8 mouse cellular contexts compared by ENCODE assay signal in genomic region chr2:152553774-152554423, GRCm38 (mm10). TPM values are rescaled to one million over a fixed set of nuclear protein-coding genes. Genes with fewer than 3 reads are reported as not detected.
DNase-seq lines count a peak whose midpoint lies in the region; ATAC-seq and TF ChIP-seq lines count a peak whose summit lies in the region.

No protein-coding gene starts in this region.

- no peak overlapping the region for H3K27ac ChIP-seq in bone marrow, adult 2 months (ENCODE audit: control insufficient read depth, insufficient read depth, low read depth, low read length, poor library complexity)
- H3K27ac ChIP-seq in lung, embryonic 16.5 days (ENCODE audit: low read length), result no peak overlapping the region

- DNase-seq in fibroblast of lung, adult 2 months (ENCODE audit: low read depth), result peak; percentile 18
- DNase-seq in heart, postnatal 36 days, result peak; percentile 44 to 65
- DNase-seq in layer of hippocampus, adult 18-20 months (ENCODE audit: low spot score in 2 of 2), result peak; percentile 11 to 74
- peak; percentile 86 for DNase-seq in retina, embryonic 14.5 days (ENCODE audit: low spot score)

- H3K4me1 ChIP-seq in E14TG2a.4 (replicated peaks; ENCODE audit: low read depth, low read length), result peaks cover 10% of the 10 kb centered on the region
- no peaks in the 10 kb centered on the region for H3K4me1 ChIP-seq in bone marrow, adult 2 months (ENCODE audit: control insufficient read depth, insufficient read depth, low read length)
- H3K4me1 ChIP-seq in lung, embryonic 16.5 days (replicated peaks; ENCODE audit: control insufficient read depth, insufficient read depth, low read length), result no peaks in the 10 kb centered on the region

- intact Hi-C loops in heart, postnatal 36 days (cut with DNase I), result loop anchor here (2.0 kb wide), 1 partner anchor 47 kb away; no protein-coding TSS in a partner anchor

- peak overlapping the region; percentile 30 for H3K4me2 ChIP-seq in lung, embryonic 16.5 days (ENCODE audit: low read depth, low read length)

- H3K4me3 ChIP-seq in E14TG2a.4 (replicated peaks; ENCODE audit: low read length), result no peak overlapping the region
- H3K4me3 ChIP-seq in bone marrow, adult 2 months (replicated peaks; ENCODE audit: control insufficient read depth, low read depth, low read length), result no peak overlapping the region
- no peak overlapping the region for H3K4me3 ChIP-seq in lung, embryonic 16.5 days (ENCODE audit: low read length)

- TF ChIP-seq POLR2A in bone marrow, adult 2 months (IDR thresholded peaks at IDR 0.05; ENCODE audit: borderline replicate concordance, control insufficient read depth, low read depth, low read length), result no peak

- no peak overlapping the region for H3K9ac ChIP-seq in lung, embryonic 16.5 days (ENCODE audit: low read length)

- no peaks in the 10 kb centered on the region for H3K9me3 ChIP-seq in E14TG2a.4 (ENCODE audit: low read length)
- no peaks in the 10 kb centered on the region for H3K9me3 ChIP-seq in lung, embryonic 16.5 days (ENCODE audit: control insufficient read depth, low read length)

- H3K36me3 ChIP-seq in E14TG2a.4 (ENCODE audit: insufficient read depth, low read length), result no peaks in the 10 kb centered on the region
- no peaks in the 10 kb centered on the region for H3K36me3 ChIP-seq in lung, embryonic 16.5 days (ENCODE audit: control insufficient read depth, insufficient read depth, low read length)

- 16% methylated on average over 16 of the region's 16 CpGs for WGBS in bone marrow, adult 2 months
- 9% methylated on average over 16 of the region's 16 CpGs for WGBS in lung, embryonic 16.5 days

- peaks cover 7% of the 10 kb centered on the region; the same call in 1 of the 2 replicates for H3K27me3 ChIP-seq in E14TG2a.4 (ENCODE audit: insufficient read depth, low read length)
- no peaks in the 10 kb centered on the region; the same call in 1 of the 2 replicates for H3K27me3 ChIP-seq in lung, embryonic 16.5 days (ENCODE audit: control insufficient read depth, insufficient read depth, low read depth, low read length)

- ATAC-seq in lung, embryonic 16.5 days (ENCODE audit: low read depth), result no peak
- ATAC-seq in erythroblast, adult 5-6 weeks (replicated peaks; ENCODE audit: low FRiP score, poor library complexity, severe bottlenecking), result no peak

- TF ChIP-seq CTCF in E14TG2a.4 (conservative IDR thresholded peaks at IDR 0.05; ENCODE audit: low read length), result peak; percentile 91
- TF ChIP-seq CTCF in bone marrow, adult 2 months (IDR thresholded peaks at IDR 0.05; ENCODE audit: control insufficient read depth, insufficient read depth, low read length), result peak; percentile 42; the same call in 1 of the 2 replicates

RNA-seq across cellular contexts. Expression of gene Defb29, which starts 14.0 kb away (rescaled TPM):
- not detected in 2 replicates for polyA plus RNA-seq in bone marrow, adult 2 months (2011; ENCODE audit: insufficient read depth, insufficient read length, low replicate concordance, missing spikeins)
- total RNA-seq in heart, postnatal 36 days (2021), result not detected
- total RNA-seq in layer of hippocampus, adult 18-20 months (2021), result not detected
- not detected in 2 replicates for polyA plus RNA-seq in lung, embryonic 16.5 days (2015; fragmentation: Nextera tagmentation; extraction: Ambion mirVana)
- not detected in 2 replicates for total RNA-seq in erythroblast, adult 5-6 weeks (2015; ENCODE audit: low replicate concordance)
- not detected in 2 replicates for total RNA-seq in erythroblast, adult 5-6 weeks (2017; ENCODE audit: low replicate concordance)

RNA-seq across cellular contexts. Expression of gene Gm17416, which starts 15.2 kb away (rescaled TPM):
- not detected in 2 replicates for polyA plus RNA-seq in bone marrow, adult 2 months (2011; ENCODE audit: insufficient read depth, insufficient read length, low replicate concordance, missing spikeins)
- total RNA-seq in heart, postnatal 36 days (2021), result not detected
- total RNA-seq in layer of hippocampus, adult 18-20 months (2021), result not detected
- polyA plus RNA-seq in lung, embryonic 16.5 days (2015; fragmentation: Nextera tagmentation; extraction: Ambion mirVana), result not detected in 2 replicates
- not detected in 2 replicates for total RNA-seq in erythroblast, adult 5-6 weeks (2015; ENCODE audit: low replicate concordance)
- total RNA-seq in erythroblast, adult 5-6 weeks (2017; ENCODE audit: low replicate concordance), result not detected in 2 replicates

RNA-seq across cellular contexts. Expression of gene Defb21, which starts 18.6 kb away (rescaled TPM):
- not detected in 2 replicates for polyA plus RNA-seq in bone marrow, adult 2 months (2011; ENCODE audit: insufficient read depth, insufficient read length, low replicate concordance, missing spikeins)
- total RNA-seq in heart, postnatal 36 days (2021), result not detected
- total RNA-seq in layer of hippocampus, adult 18-20 months (2021), result not detected
- not detected in 2 replicates for polyA plus RNA-seq in lung, embryonic 16.5 days (2015; fragmentation: Nextera tagmentation; extraction: Ambion mirVana)
- total RNA-seq in erythroblast, adult 5-6 weeks (2015; ENCODE audit: low replicate concordance), result not detected in 2 replicates
- total RNA-seq in erythroblast, adult 5-6 weeks (2017; ENCODE audit: low replicate concordance), result not detected in 2 replicates

RNA-seq across cellular contexts. Expression of gene Defb19, which starts 26.2 kb away (rescaled TPM):
- polyA plus RNA-seq in bone marrow, adult 2 months (2011; ENCODE audit: insufficient read depth, insufficient read length, low replicate concordance, missing spikeins), result not detected in 2 replicates
- total RNA-seq in heart, postnatal 36 days (2021), result not detected
- total RNA-seq in layer of hippocampus, adult 18-20 months (2021), result not detected
- not detected in 2 replicates for polyA plus RNA-seq in lung, embryonic 16.5 days (2015; fragmentation: Nextera tagmentation; extraction: Ambion mirVana)
- not detected in 2 replicates for total RNA-seq in erythroblast, adult 5-6 weeks (2015; ENCODE audit: low replicate concordance)
- not detected in 2 replicates for total RNA-seq in erythroblast, adult 5-6 weeks (2017; ENCODE audit: low replicate concordance)

RNA-seq across cellular contexts. Expression of gene Defb28, which starts 35.8 kb away (rescaled TPM):
- not detected in 2 replicates for polyA plus RNA-seq in bone marrow, adult 2 months (2011; ENCODE audit: insufficient read depth, insufficient read length, low replicate concordance, missing spikeins)
- not detected for total RNA-seq in heart, postnatal 36 days (2021)
- total RNA-seq in layer of hippocampus, adult 18-20 months (2021), result not detected
- polyA plus RNA-seq in lung, embryonic 16.5 days (2015; fragmentation: Nextera tagmentation; extraction: Ambion mirVana), result not detected in 2 replicates
- not detected in 2 replicates for total RNA-seq in erythroblast, adult 5-6 weeks (2015; ENCODE audit: low replicate concordance)
- not detected in 2 replicates for total RNA-seq in erythroblast, adult 5-6 weeks (2017; ENCODE audit: low replicate concordance)

Comparison
In these comparisons a context has a peak if more than half of its experiments do, and no peak if none do; other contexts are left out.
1. DNase-seq: peak in every context shown above with its lines; median percentile 86 in retina, embryonic 14.5 days; 54 in heart, postnatal 36 days; 42 in layer of hippocampus, adult 18-20 months; 18 in fibroblast of lung, adult 2 months.